18 mouse cellular contexts compared by ENCODE assay signal in the genomic region with DNA sequence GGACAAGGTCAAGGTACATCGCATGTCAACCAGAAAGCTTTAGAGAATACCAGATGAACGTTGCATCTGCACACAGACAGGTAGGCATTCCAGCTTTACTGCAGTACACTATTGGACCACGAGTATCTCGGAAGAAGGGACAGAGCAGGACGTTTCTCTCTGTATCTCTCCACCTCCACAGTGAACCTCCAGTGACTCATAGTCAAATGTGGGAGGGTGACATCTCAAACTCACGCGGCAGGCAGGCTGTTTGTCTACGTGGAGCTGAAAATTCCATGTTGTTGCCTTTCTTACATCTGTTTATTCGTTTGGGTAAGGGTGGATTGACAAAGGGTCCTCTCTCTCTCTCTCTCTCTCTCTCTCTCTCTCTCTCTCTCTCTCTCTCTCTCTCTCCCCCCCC.
DNase-seq lines count a peak whose midpoint lies in the region.
"Had no signal": no experiment of that assay in that cellular context is flagged by ENCODE, and none has a peak within 500 bp of the region (broad histone marks: within the 10 kb centered on the region; RNA-seq: fewer than 3 reads in every experiment).

No protein-coding gene starts in this region.

- peak; percentile 38 to 40 for DNase-seq in frontal cortex, postnatal 36 days (ENCODE audit: low spot score in 2 of 2)
- DNase-seq in frontal cortex, postnatal 14 days (ENCODE audit: low spot score in 2 of 2) = no peak
- peak; percentile 63 for DNase-seq in right cerebral cortex, adult 18-20 months
- DNase-seq in right cerebral cortex, postnatal 10 days (ENCODE audit: low spot score in 2 of 2) = no peak
- peak; percentile 30 to 37 for DNase-seq in left cerebral cortex, adult 9 months (ENCODE audit: low spot score in 2 of 2)
- peak; percentile 49 for DNase-seq in telencephalon, adult 2 months (ENCODE audit: low read depth, low spot score)
- DNase-seq in urinary bladder, adult 2 months (ENCODE audit: low spot score) = no peak
- DNase-seq: adrenal gland, adult 8-10 months; B cell, adult 2 months; cerebellum, adult 8-10 months; cerebellum, postnatal 25 days; kidney, adult 18-20 months; kidney, postnatal 25 days; liver; lung, adult 2 months; lung, postnatal 10 days; retina, postnatal 1 day; thymus, postnatal 14 days had no signal

Comparison
In these comparisons a context has a peak if more than half of its experiments do, and no peak if none do; other contexts are left out.
1. DNase-seq: peak in frontal cortex, postnatal 36 days (2 of 2), right cerebral cortex, adult 18-20 months (single experiment), left cerebral cortex, adult 9 months (2 of 2) and telencephalon, adult 2 months (single experiment); none in frontal cortex, postnatal 14 days (0 of 2), right cerebral cortex, postnatal 10 days (0 of 2) and urinary bladder, adult 2 months (single experiment).